Mouse (Mus musculus) regulatory T cell (primary cell): ENCODE measurements at regions not wholly inside any gene's neighbourhood (a gene's known extent, or its start where the extent isn't known, plus 50 kb on each side); places are given as distances from the start of the nearest gene placed in this dataset.
"Not testable (repeated sequence)": the region's sequence is repeated elsewhere in the genome, so short reads cannot be mapped to it uniquely, and the experiment has no call there.

Experiments
- in situ Hi-C: fragments of 300-600 bp; cut with MboI, MseI; formaldehyde crosslinking; loops from one replicate; pipeline ENCODE4 v1.15.1; 2025; ENCODE audit warnings: high pct_unique_total_duplicates

- in situ Hi-C loops = no loop called here
Measured at GRCm38 (mm10) chr15:8767624-8768571, 57.3 kb upstream of the Slc1a3 start.

DNA sequence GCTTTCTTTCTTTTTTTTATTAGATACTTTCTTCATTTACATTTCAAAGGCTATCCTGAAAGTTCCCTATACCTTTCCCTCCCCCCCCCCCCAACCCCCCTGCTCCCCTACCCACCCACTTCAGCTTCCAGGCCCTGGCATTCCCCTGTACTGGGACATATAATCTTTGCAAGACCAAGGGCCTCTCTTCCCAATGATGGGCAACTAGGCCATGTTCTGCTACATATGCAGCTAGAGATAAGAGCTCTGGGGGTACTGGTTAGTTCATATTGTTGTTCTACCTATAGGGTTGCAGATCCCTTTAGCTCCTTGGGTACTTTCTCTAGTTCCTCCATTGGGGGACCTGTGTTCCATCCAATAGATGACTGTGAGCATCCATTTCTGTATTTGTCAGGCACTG is 55.6 kb upstream of the Slc1a3 start:
- in situ Hi-C loops = not testable (repeated sequence)

- in situ Hi-C loops = no loop called here
Measured at GRCm38 (mm10) chr15:8761741-8762271, 51.2 kb upstream of the Slc1a3 start.

DNA sequence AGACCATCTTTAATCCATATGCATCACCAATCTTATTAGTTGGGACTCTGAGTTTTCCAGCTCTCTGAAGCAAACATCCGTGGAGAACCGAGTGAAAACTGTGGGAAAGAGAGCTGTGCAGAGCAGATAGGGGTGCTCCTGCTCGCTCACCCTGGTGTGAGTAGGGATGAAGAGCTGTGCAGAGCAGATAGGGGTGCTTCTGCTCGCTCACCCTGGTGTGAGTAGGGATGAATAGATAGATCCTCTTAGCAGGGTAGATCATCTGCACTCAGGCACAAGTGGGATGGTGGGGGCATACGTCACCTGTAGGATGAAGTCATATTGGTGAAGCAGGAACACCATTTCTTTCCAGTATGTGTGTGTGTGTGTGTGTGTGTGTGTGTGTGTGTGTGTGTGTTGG is 50.6 kb upstream of the Slc1a3 start:
- in situ Hi-C loops = no loop called here
